Mouse (Mus musculus): Measurements from ENCODE around the gene Ttc27. TPM values are rescaled to one million over a fixed set of nuclear protein-coding genes. Genes with fewer than 3 reads are reported as not detected.

The Ttc27 gene
- total RNA-seq, 2 experiments from 2014 or later = 7.6 to 9.0 TPM

DNA sequence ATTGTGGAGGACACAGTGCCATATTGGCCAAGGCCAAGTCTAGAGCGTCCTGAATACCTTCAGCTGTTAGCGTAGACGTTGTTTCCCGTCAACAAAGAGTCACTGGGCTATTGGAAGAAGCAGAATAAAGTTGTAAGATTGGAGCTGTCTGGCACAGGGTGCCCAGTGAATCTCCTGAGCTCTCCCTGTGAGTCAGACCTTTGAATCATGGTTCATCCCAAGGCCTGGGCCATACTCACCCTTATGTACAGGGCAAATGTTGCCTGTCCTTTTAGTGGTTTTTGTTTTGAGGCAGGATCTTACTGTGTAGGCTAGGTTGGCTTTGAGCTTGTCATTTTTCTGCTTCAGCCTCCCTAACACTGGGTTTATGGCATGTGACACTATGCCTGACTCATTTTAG, 91.4 kb downstream of the Ttc27 start:
- intact Hi-C loops (cut with DNase I; ENCODE audit: low total_unique reads) = loop anchor here (10.0 kb wide), 1 partner anchor 266 kb away; no protein-coding TSS in a partner anchor
- no peak for DNase-seq

- DNase-seq = no peak
- intact Hi-C loops (cut with DNase I; ENCODE audit: low total_unique reads) = loop anchor here (5.0 kb wide), 1 partner anchor 191 kb away; no protein-coding TSS in a partner anchor
These were observed 93.5 kb downstream of the Ttc27 start for GRCm38 (mm10) chr17:74810892-74811625.

DNA sequence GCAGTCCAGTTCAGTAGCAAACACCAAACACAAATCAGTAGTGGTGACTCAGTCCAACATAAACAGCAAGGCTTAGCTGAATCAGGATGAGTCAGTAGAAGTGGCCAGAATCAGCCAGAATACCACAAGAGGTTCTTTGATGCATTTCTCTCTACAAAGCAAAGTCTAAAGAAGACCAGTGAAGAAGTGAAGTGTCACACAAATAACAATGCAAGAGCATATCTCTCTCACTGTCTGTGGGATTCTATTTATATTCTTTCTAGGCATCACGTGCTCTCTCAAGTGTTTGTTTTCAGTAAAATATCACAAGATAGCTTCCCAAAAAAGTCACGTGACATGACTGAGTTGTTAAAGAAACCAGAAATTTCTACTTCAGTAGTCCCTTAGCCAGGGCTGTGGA, 102.2 kb downstream of the Ttc27 start:
- no peak for DNase-seq
- intact Hi-C loops (cut with DNase I; ENCODE audit: low total_unique reads) = no loop called here

DNA sequence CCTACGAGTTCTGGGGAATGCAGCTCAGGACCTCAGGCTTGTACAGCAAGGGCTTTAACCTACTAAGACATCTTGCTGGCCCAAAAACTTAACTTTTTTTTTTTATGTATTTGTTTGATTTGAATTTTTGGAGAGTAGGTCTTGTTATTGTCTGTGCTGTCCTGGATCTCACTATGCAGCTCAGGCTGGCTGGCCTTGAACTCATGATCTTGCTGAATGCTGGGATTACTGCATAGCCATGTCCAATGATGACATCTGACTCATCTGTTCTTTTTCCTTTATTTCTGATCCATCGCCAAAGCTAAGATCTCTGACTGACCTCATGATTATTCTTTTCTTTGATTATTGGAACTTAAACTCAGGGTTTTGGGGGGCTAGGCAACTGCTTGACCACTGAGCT, 113.3 kb downstream of the Ttc27 start:
- intact Hi-C loops (cut with DNase I; ENCODE audit: low total_unique reads) = no loop called here
- no peak for DNase-seq

DNA sequence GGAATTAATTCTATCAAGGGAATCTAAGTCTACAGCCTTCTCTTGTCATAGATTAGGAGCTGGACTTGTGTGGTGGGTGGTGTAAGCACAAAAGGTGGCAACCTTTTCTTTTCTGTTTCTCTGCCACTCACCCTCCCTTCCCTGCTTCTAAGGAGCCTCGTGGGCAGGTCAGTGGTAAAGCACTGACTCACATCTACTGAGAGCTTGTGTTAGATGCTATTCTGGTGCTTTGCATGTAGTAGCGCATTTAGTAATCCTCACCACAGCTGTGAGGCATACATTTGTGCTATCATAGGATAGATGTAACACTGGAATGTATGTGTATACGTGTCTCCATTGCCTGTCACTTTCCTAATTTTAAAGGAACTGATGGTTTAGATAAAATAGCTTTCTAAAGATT, 124.2 kb downstream of the Ttc27 start:
- intact Hi-C loops (cut with DNase I; ENCODE audit: low total_unique reads) = no loop called here
- no peak for DNase-seq

DNA sequence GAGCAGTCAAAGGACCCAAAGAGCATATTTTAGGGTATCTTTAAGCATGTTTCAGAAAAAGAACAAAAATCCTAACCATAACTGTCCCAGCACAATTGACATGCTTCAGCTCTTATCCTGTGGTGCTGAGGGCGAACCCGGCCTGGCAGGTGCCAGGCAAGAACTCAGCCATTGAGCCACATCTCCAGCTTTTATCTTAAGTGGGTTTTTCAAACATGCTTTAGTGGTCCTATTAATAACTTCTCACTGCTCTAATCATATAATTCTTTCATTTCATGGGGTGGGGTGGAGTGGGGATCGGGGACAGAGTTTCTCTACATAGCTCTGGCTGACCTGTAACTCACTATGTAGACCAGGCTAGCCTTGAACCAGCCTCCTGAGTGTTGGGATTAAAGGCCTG, 125.1 kb downstream of the Ttc27 start:
- DNase-seq = no peak
- intact Hi-C loops (cut with DNase I; ENCODE audit: low total_unique reads) = no loop called here

GRCm38 (mm10) chr17:74843486-74843885, 126.0 kb downstream of the Ttc27 start:
- DNase-seq = no peak
- intact Hi-C loops (cut with DNase I; ENCODE audit: low total_unique reads) = no loop called here

- DNase-seq = peak; percentile 20
- intact Hi-C loops (cut with DNase I; ENCODE audit: low total_unique reads) = no loop called here
These were observed 128.7 kb downstream of the Ttc27 start for GRCm38 (mm10) chr17:74846031-74846891.

DNA sequence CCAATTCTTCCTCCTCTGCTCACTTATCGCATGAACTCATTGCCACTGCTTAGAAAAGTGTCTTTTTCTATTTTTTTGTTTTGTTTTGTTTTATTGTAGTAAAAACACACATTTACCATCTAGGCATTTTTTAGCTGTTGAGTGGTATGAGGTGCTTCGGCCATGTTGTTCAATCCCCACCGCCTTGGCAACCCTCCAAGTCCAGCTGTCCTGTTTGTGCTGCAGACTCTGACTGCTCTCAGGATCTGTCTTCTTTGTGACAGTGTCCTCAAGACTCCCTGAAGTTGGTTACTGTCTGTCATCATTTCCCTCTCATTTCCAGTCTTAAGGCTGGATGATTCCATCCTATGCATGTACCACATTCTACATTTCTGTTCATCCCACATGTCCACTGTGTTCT, 132.7 kb downstream of the Ttc27 start:
- intact Hi-C loops (cut with DNase I; ENCODE audit: low total_unique reads) = no loop called here
- DNase-seq = no peak

- intact Hi-C loops (cut with DNase I; ENCODE audit: low total_unique reads) = no loop called here
- no peak for DNase-seq
These were observed 141.8 kb downstream of the Ttc27 start for GRCm38 (mm10) chr17:74859298-74859697.

DNA sequence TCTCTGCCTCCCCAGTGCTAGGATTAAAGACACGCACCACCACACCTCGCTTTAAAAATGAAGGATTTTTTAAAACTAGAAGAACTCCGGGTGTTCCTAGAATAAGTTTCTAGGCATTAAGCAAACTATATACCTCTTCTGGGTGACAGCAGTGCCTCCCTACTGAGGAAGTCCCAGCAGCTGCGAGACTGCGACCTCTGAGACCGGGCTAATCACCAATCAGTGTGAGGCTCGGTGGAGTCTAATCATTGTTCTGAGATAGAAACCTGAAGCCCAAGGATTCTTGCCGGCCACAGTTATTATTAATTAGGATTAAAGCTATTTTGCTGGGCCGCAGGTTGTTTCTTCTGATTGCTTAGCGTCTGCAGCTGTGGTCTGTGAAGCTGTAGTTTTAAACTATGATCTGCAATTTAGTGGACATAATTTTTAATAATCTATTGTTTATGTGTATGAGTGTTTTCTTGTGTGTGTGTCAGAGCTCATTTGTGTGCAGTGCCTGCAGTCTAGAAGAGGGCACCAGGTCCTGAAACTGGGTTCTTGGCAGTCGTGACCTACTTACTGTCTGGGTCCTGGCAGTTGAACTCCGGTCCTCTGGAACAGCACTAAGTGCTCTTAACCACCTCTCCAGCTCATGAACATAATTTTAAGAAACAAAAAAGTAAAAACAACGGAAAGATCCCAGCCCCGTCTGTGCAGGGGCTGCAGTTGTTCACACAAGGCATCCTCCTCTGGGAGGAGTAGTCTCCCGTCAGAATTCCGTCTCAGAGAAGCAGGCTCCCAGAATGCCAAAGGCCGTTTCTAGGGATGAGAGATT, 142.9 kb downstream of the Ttc27 start:
- DNase-seq = no peak
- intact Hi-C loops (cut with DNase I; ENCODE audit: low total_unique reads) = no loop called here

- DNase-seq = no peak
- intact Hi-C loops (cut with DNase I; ENCODE audit: low total_unique reads) = no loop called here
These were observed 146.3 kb downstream of the Ttc27 start for GRCm38 (mm10) chr17:74863845-74864244.

DNA sequence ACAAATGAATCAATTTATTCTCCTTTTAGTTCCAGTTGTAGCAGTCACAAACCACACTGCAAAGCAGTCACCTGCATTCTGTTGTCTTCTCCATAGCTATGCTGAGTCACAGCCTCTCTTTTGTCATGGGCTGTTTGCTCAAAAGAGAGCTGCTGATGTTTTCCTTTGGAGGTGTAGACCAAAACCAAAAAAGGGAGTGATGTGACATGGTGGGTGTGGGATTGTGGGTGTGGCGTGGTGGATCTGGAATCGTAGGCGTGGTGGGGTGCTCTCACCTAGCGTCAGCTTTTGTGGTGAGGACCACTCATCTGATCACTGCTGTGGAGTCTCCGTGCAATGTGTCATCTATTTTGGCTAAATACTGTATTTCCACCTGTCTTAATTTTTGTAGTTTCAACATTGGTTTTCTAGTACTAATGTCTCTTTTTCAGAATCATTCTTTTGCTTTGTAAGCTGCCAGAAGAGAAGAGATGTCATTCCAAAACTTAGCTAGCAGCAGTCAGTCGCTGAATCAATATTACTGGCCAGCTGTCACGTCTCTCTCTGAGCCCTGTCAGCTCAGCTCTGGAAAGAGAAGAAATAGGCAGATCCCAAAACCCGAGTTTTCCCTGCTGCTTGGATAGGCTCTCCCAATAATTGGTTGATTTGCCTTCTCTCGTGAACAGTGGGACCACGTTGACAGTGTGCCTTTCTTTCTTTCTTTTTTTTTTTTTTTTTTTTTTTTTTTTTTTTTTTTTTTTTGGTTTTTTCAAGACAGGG, 147.4 kb downstream of the Ttc27 start:
- intact Hi-C loops (cut with DNase I; ENCODE audit: low total_unique reads) = no loop called here
- no peak for DNase-seq

DNA sequence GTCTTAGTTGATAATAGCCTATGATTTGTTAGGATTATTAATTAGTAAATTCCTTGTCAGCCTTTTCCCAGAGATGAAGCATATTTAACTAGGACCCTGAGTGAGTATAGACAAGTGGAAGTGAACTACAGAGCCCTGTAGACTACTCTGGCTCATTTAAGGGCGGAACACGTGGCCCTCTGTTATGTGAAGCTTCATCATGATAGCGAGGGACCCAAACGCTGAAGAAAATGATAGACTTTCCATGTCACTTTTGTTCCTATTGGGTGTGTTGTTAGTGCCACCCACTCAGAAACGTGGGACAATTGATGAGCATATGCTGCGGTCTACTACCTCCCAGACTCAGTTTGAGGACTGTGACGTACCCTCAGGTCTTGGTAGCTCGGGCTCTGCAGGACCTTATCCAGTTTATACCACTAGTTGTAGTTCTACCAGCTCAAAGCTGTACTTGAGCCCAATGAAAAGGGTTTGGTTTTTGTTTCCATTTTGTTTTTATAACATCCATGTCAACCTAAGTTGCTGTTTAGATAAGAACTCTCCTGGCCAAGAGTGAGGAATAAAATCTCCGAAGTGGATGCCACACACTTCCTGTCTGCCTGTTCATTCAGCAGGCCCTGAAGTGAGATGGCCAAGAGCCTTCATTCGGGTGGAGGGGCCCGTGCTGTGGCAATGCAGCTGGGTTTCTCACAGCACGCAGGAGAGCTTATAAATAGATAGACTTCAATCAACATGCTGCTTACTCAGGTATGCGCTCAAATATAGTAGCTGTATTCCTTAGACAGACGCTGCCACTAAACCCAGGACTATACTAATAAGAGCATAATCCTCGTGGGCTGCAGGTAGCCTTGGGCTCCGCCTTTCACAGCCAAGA, 148.4 kb downstream of the Ttc27 start:
- no peak for DNase-seq
- intact Hi-C loops (cut with DNase I; ENCODE audit: low total_unique reads) = no loop called here

DNA sequence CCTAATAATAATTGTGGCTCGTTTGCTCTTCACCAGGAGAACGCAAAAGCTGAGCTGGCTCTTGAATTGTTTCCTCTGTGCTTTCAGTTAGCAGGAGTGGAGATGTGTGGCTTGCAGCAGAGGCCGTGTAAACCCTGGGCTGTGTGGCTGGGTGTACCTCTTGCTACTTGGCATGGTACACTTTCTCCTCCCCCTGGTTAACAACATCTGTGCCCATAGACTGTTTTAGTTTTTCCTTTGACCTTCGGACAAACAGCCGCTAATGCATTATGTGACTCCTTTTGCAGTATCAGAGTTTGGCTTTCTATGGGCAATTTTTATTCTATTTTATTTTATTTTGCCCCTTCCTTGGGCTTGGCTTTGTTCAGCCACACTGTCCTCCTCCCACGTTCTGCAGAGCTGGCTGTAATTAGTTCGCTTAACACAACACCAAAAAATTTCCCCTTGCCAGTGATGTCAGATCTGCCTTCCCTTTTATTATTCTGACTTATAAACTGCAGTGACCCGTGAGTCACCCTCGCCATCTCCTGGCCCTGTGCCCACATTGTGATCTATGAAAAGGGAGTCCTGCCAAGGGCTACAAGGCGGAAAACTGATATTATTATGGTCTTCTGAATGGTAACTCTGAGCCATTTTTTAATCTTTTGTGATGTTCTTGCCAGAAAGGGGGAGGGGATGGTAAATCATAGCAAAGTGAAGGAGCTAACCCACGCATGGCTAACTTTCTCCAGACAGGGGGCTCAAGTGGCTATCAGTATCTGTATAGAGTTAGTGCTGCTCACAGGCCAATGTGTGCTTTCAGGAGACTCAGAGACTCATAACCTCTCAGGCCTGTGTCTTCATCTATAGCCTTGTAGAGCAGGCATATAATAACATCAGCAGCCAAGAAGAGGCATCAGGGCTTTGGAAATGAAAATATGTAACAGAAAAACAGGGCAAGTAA, 149.3 kb downstream of the Ttc27 start:
- intact Hi-C loops (cut with DNase I; ENCODE audit: low total_unique reads) = no loop called here
- peak; percentile 73 for DNase-seq

DNA sequence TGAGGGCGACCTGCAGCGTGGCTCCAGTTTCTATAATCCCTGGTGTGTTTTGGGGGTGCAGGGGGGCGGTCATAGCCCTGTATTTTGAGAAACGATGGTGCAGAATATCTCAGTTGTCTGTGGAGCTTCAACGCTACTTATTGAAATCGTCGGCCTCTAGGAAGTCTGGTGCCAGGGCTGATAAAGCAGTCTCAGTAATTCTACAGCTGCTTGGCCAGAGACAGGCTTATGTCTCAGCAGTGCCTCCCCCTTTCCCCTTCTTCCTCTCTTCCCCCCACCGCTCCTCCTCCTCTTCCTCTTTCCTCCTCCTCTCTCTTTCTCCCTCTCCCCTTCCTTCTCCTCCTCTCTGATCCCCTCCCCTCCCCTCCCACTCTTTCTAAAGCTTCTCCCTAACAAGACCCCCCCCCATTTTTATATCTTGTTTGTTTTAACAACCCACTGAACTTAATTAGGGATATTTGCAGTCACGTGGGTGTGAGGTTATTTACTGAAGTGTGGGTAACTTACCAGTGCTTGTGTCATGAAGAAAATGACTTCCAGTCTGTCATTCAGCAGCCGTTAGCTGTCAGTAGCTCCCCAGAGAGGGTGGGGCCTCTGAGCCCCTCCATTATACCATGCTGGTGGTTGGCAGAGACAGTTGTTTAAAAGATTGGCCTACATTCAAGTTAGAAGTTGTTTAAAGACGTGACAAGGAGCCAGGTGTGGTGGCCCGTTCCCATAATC, 150.8 kb downstream of the Ttc27 start:
- intact Hi-C loops (cut with DNase I; ENCODE audit: low total_unique reads) = no loop called here
- DNase-seq = no peak

DNA sequence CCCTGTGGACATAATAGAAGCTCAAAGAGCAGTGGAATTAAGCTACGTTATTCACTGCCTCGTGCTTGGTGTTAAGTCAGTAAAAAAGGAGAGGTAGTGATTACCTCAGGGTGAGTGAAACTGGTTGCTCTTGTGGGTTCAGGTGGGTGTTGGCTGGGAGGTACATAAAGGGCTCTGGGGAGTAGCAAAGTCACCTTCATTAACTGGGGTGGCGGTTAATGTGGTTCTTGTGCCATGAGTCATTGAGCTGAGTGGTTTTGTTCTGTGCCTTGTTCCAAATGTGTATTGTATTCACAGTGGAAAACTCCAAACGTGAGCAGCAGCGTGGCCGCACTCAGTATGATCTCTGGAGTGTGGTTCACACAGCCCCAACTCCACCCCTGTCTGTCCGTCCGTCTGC, 152.0 kb downstream of the Ttc27 start:
- intact Hi-C loops (cut with DNase I; ENCODE audit: low total_unique reads) = no loop called here
- DNase-seq = no peak

Data from gastrocnemius, postnatal 14 days (tissue).